Mouse (Mus musculus): ENCODE data around the gene Stat1.
A peak's percentile ranks its signal among the peaks of the same experiment; 100 is the strongest.

Stat1 gene

DNA sequence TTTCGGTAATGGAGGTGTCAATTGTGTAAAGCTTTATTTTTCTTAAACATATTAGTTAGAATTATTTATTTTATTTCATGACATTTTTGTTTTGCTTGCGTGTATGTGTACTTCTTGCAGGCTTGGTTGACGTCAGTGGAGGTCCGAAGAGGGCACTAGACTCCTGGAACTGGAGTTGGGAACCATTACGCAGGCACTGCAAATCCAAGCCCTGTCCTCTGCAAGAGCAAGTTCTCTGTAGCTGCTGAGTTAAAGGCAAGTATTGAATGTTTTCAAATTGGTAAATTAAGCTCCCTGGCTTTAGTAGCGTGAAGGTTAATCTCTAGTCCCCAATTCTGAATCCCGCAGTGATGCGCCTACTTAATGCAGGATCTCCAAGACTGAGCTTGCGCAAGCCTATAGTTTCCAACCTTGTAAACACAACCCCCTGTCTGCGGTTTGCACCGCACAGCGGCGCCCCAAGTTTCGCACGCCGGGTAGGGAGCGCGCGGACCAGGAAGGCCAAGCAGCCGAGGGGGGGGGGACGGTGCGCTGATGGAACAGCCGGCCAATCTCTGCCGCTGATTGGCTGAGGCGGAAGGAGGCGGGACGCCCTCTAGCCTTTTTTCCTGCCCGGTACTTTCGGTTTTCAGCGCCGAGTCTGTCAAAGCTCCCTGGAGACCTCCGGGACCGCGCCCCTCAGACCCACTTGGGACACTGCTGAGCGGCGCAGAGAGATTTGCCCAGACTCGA, at the start of gene Stat1:
Gene Stat1, plus strand, starts transcription at position 581 of the 732 bp plus-strand sequence.
- DNase-seq (ENCODE audit: low read depth) = peak; percentile 98

DNA sequence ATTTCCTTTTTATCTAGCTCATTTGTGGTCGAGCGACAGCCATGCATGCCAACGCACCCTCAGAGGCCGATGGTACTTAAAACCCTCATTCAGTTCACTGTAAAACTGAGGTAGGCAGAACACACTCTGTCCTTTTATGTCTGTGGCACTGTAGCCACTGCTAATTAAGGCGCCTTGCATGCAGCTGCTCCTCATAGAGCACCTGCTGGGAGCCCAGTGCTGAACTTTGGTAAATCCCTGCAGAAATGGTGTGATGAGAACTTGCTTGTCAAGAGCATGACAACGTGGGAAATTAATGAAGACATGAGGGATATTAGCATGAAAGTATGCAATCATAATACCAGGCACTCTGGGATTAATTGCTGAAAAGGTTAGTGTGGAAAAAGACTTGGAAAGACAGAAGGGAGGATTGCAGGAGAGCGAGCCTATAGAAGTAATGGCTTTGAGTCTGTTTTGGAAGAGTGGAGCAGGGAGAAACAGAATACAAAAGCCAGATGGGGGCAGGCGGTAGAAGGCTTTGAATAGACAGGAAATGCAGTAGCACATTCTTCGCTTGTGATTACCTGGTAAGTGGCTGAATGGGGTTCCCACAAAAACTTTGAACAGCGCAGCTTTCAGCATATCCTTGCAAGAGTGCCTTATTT, 39.4 kb upstream of the Stat1 start:
- no peak for DNase-seq (ENCODE audit: low read depth)

DNA sequence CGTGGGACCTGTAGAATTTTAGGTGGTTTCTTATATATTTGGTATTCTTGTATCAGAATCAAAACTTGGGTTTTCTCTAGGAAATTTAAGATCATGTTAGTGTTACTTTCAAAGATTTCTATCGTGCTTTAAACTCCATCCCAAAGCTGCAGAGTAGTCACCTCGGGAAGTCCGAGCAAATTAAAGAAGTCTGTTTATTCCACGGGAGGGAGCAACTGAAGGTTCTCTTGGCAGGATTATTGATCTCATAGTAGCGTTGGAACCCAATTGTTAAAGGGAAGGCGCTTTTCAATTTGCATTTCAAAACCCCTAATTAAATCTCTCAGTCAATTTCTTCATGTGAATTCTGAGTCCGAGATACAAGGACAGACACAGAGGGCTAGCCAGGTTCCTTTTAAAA, 38.9 kb upstream of the Stat1 start:
- DNase-seq (ENCODE audit: low read depth) = no peak

DNA sequence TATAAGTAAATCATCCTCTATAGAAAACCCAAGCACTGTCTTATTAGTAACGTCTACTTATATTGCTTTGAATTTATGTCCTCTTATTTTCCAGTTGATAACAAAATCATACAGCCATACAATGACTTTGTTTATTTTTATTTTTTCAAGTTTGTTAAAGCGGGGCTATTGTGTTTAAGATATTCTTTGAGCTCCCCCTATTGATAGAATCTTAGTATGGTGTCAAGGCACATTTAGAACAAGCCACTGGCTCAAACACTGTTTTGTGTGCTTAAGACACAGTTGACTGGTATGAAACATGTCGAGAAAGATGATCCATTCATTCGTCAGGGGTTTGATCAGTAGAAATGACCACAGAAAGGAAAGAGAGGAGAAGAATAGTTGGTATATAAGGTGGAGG, 33.0 kb upstream of the Stat1 start:
- DNase-seq (ENCODE audit: low read depth) = peak; percentile 48

DNA sequence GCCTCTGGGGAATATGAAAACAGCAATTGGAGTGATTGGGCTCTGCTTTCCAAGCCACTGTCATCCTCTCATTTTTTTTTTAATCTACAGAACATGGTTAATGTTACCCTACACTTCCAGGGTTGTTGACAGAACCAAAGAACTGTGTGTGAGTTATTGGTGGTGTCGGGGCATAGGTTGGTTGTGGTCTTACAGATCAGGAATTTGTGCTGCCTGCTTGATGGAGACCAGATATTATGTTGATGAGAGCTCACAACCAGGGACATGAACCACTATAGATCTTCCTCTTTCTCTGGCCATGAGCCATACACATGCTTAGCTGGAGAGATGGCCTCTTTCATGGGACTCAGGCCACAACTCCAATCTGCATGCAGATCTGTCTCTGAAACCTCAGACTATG, 32.1 kb upstream of the Stat1 start:
- no peak for DNase-seq (ENCODE audit: low read depth)

DNA sequence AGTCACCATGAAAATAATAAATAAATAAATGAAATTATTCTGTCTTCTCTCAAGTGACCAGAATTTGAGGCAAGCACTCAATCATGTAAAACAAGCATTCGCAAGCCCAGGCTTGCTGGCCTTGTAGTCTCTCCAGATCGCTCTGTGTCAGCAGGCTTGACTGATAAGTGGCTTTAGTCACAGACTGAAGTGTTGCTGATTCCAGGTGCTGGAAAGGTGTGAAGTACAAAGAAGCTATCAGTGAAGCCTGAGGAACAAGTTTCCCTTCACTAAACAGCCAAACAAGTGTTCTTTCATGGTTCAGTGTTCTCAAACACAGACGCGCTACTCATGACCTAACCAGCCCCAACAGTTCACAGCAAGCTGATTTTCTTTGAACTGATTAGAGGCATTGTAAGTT, 30.6 kb upstream of the Stat1 start:
- DNase-seq (ENCODE audit: low read depth) = no peak

DNA sequence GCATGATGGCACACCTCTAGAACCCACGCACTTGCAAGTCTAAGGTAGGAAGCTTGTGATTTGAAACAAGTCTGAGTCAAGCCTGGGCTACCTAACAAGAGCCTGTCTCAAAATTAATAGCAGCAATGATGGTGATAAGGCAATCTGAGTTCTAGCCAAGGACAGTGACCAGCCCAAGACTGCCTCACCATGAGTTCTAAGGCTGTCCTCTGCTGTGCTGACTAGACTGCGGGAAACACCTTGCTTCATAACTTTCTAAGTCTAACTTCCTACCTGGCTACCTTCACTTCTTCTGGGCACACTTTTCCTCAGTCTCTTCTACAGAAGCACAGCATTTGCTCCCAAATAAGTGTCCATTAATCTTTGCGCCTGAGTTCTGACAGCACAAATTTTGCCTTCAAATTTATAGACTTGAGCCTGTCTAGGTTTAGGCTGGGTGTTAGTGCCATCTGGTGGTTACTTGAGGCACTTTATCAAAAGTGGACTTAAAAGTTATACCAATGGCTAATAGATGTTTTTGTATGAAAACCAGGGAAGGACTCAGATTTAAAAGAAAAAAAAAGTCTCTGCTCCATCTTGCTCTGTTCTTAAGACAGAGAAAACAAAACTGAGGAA, 20.5 kb upstream of the Stat1 start:
- DNase-seq (ENCODE audit: low read depth) = peak; percentile 80

DNA sequence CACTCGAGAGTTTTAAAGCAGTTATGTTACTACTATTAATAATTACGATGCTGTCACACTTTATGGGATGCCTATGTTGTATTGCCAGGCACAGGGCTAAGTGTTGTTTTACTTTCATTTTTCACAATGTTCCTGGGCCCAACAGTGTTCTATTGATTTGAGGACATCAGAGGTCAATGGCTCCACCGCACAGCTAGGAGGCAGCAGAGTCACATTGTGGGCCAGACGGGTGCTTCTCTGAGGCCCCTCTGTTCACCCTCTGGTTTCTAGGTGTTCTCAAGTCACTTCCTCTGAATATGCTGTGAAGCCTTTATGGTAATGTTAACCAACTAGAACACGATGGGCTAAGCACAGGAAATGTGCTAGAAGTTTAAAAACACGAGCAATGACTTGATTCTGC, 18.7 kb upstream of the Stat1 start:
- peak; percentile 67 for DNase-seq (ENCODE audit: low read depth)

DNA sequence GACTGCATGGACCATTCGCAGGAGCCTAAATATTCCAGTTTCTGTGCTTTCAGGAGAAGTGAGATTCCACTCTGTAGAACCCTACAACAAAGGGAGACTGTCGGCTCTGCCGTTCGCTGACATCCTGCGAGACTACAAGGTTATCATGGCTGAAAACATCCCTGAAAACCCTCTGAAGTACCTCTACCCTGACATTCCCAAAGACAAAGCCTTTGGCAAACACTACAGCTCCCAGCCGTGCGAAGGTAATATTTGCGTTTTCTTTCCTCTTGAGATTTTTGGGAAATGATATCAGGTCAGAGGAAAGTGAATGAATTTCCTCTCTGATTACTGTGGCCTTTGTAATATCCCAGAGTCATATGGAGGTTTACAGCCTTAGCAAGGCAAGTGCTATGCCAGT, 16.4 kb upstream of the Stat1 start:
- no peak for DNase-seq (ENCODE audit: low read depth)

DNA sequence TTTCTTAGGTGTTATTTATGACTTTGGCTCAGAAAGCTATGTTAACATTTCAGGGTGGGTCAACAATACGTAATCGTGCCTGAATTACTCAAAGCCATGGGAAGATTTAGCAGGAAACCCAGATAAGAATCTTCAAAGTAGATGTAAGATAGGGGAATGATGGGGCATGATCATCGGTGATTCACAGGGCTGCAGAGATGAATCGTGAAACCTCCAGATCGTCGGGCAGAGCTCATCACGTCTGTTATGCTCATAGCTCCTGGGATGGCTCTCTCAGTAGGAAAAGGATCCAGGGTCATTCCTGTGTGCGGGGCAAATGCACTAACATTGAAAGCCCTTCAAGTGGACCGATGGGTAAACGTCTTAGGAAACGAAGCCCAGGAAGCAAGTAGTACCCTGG, 12.0 kb upstream of the Stat1 start:
- no peak for DNase-seq (ENCODE audit: low read depth)

DNA sequence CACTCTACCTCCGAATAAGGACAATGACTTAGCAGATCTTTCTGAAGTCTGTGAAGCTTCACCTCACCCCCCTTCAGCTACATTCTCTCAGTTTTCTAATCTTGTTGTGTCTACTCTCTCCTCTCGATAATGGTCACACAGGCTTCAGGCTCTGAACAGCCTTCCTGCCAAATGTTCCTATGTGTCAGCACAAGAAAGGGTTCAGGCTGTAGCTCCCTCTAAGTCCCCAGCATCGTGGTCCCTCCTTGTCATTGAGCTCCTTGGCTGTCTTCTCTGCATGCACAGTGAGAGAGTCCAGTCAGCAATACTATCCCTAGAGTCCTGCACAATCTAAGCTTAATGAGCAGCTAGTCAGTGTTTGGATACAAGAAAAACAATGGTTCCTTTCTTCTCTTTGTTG, 8.0 kb upstream of the Stat1 start:
- no peak for DNase-seq (ENCODE audit: low read depth)

DNA sequence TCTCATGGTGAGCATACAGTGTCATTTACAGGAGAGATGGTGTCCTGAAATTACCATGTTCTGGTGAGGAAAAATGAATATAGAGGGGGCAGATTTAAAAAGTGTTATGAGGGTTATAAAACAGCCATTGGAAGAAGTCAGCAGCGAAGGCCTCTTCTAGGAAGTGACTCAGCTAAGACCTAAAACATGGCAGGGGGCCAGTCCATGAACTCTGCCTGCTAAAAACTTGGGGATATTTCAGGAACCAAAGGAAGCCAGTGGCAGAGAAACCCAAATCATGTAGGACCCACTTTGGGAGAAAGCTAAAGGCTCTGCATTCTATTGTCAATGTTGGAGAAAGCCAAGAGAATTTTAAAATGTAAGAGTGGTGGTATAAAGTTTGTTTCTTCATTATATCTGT, 6.9 kb upstream of the Stat1 start:
- DNase-seq (ENCODE audit: low read depth) = peak; percentile 80

DNA sequence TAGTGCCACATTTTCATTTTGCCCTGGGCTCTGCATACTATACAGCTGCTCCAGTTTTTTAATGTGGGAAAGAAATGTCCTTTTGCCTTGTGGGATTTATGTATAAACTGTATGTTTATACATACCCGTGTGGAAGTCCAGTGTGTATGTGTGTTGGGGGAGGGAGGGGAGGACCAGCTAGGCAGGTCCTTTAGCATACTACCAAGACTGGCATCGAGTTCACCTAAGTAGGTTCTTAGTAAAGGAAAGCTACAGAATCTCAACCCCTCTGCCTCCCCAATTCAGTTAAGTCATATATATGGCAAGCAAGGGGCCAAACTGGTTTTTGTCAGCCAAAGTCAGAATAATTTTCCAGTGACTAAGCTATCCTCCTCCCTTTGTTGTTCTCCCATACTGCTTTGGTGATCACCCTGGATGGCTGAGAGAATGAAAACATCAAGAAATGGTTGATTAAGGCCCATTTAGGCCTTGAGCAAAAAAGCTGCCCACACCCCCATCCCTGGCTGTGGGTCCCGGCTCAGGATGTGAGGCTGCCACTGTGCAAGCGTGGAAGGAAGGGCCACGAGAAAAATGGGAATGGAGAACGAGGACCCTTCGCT, 6.1 kb upstream of the Stat1 start:
- no peak for DNase-seq (ENCODE audit: low read depth)

DNA sequence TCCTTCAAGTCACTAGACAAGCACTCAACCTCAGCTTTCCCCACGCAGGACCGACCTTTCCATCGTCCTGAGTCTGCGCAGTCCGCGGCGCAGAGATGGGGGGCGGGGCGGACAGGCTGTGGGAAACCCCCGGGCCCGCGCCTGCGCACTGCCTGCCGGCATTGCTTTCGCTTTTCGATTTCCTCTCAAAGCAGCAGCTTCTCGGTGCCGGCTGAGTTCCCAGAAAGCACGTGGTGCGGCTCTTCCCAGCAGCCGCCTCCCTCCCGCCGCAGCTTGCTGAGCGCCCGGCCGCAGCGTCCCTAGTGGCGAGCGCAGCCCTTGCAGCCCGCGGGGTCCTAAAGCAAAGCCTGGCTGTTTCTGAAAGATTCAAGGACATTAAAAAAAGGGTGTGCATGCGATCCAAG, 5.6 kb upstream of the Stat1 start:
- DNase-seq (ENCODE audit: low read depth) = peak; percentile 99

DNA sequence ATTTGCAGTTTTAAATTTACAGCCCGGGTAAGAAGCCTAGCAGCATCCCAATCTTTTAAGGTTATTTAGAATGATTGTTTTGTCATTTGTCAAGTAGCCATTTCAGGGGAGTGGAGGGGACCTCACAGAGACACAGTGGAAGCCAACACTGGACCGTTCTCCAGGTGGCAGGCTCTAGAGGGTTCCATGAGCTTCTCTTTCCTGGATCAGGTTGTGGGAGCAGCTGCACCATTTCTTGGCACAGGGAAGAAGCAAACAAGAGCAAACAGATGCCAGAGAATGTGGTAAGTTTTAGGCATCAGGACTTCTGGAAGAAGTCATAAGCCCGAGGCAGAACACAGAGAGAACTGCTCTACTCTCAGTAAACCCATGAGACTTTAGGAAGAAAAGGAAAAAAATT, 2.8 kb upstream of the Stat1 start:
- DNase-seq (ENCODE audit: low read depth) = no peak

DNA sequence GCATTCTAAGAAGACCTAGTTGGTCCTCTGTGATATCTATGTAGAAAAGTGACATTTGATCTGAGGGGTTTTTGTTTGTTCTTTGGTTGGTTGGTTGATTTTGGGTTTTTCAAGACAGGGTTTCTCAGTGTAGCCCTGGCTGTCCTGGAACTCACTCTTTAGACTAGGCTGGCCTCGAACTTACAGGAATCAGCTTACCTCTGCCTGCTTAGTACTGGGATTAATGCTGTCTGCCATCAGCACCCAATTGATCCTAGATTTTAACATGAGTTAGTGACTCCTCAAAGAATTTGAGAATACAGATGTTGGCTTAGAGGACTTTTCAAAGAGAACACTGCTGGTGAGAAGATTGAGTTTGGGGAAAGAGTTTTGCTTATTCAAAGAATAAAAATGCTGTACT, 1.5 kb upstream of the Stat1 start:
- DNase-seq (ENCODE audit: low read depth) = no peak

DNA sequence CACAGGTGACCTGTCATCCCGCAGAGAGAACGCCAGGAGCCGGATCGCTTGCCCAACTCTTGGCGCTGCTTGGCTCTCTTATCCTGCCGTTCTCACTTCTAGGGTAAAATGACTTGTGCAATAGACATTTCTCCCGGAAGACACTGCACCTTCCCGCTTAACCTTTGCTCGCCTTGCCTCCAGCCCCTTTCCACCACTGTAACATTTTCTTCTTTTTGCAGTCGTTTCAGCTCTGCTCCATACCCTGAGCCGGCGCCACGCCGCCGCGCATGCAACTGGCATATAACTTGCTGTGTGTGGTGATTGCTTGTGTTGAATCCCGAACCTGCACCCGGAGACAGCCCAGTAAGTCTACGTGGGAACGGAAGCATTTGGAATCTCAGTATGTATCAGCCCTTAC, 451 bp downstream of the Stat1 start:
- DNase-seq (ENCODE audit: low read depth) = peak; percentile 60

DNA sequence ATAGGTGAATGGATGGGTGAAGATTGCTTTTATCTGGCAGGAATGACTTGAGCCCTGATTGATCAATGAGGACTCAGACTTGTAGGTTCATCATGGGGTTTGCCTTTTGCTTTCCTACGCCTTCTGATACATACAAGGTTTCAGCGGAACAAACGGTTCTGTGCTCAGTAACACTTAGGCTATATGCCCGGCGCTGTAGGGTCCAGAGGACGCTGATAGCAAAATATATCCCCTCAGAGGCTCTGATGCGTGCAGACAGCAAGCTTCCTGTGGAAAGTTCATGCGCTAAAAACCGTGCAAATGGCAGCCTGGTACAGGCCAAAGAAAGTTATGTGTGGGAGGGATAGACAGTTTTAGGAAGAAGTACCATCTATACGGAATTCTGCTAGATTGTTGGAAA, 951 bp downstream of the Stat1 start:
- peak; percentile 9 for DNase-seq (ENCODE audit: low read depth)

DNA sequence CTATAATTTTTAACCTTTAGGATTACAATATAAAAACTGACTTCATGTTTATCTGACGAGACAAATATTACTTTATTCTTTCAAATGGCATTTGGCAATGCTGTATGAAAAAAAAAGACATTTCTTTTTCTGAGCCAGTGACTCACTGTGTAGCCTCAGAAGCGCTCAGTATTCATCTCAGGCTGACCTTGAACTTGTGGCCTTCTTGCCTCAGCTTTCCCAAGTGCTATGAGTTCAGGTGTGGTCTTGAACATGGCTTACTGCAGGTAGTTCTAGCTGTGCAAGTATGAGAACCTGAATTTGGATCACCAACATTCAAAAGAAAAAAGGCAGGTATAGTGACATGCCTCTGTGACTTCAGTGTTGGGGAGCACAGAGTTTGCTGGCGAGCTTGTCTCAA, 1.8 kb downstream of the Stat1 start:
- DNase-seq (ENCODE audit: low read depth) = no peak

DNA sequence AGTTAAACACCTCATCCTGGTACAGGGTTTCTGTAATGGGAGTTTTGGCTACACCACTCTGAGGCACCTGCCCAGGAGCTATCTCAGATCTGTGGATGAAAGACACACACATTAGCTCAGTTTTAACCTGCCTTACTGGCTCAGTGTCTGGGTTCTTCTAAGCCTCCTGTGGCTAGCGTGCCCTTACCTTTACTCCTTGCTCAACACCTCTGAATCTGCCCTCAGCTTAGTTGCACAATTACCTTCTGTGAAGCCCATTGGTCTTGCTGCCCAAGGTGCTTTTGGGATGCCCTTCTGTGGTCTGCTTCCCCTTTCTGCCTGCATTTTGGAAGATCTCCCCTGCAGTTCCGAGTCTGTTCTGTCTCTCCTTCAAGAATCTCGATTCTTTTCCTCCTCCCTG, 5.6 kb downstream of the Stat1 start:
- DNase-seq (ENCODE audit: low read depth) = no peak

DNA sequence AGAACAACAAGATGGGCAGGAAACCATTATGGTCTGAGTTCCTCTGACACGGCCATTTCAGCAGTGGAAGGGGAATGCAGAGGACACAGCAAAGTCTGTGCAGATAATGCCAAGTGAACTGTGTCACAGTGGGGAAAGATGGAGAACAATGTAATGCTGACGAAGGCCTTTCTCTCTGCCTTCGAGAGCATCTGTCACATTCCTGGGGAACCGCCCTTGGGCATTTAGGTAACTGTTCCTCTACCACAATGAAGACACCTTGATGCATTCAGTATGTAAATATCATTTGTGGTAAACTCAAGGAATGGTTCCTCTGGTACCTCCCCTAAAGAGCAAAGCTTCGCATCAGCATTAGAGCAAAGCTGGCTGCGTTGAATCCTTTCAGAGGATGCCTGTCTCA, 8.1 kb downstream of the Stat1 start:
- DNase-seq (ENCODE audit: low read depth) = no peak

DNA sequence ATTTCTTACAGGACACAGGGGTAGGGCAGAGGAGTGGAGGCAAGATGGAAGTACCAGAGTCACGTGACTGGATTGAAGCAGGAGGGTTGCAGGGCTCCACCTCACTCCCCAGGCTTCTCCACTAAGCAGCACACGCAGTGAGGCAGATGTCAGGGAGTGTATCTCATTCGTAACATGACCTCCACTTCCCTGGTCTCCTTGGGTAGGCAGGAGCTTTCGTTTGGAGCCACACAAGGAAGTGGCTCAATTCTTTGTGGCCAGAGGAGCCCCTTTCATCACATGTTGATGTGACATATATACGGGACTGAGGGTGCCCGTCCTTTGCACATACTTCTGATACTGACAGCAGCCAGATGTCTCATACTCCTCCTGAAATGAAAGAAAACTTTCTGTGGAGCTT, 10.6 kb downstream of the Stat1 start:
- no peak for DNase-seq (ENCODE audit: low read depth)

DNA sequence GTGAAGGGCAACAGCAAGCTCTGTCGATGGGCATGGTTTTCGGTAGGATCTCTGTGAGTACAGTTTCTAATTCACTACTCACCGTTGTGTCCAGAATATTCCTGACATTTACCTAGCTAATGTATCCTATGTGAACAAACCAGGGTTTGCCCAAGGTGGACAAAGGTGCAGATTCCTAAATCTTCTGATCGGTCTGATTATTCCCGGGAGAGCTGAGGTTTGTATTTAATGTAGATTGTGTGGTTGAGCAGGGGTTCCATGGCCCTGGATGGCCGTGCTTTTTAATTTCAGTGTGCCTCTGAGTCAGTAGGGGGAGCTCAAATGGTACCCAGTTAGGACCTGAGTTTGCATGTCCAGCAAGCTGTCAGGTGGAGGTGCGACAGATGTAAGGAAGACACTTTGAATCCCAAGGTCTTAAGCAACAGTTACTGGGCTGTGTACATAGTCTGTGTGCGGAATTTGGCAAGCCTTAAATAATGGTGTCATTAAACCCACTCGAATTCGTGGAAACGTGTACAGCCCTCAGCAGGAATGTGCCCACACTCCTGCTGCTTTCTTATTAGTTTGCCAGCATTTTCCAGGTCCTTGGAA, 12.6 kb downstream of the Stat1 start:
- no peak for DNase-seq (ENCODE audit: low read depth)
